Mouse (Mus musculus) large intestine, adult 2 months (tissue): ENCODE measurements around the gene Tenm1. TPM values are rescaled to one million over a fixed set of nuclear protein-coding genes. Genes with fewer than 3 reads are reported as not detected.

Experiments
- DNase-seq: peaks from one replicate; pipeline ENCODE4 v3.0.0-alpha.2; 2012; ENCODE audit warnings: low read depth, low spot score
- WGBS: fragments of 180-500 bp; shearing (Covaris S2); methylation state at CpG from one replicate; pipeline ENCODE4 v1.1.7; 2018; 5-methylcytosine and 5-hydroxymethylcytosine counted together
- polyA plus RNA-seq: library from polyadenylated mRNA; depleted of rRNA; stranded (reverse); fragments of >200 nt; gene quantifications from 2 replicates; pipeline ENCODE4 v1.2.3, GENCODE M21; 2012; rRNA removed

Tenm1 gene
- polyA plus RNA-seq = 0.01 TPM in 1 of 2 replicates, not detected in the other

DNA sequence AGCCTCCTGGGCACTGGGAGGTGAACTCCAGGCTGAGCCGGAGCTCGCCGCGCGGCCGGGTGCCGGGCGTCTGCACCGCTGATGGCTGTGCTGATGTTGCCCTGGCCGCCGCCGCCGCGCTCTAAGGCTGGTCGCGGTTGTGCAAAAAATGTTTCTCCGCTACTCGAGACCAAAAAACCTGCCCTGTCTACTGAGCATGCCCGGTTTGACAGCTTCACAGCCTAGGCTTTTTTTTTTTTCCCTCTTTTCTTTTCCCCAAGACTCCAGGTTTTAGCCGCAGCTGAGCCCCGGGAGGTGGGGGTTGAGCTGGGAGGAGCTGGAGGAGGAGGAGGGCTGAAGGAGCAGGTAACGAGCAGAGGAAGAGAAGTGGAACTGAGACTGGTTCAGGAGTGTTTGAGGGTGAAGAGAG is at the start of gene Tenm1:
TSS of gene Tenm1 (minus strand) at position 272 of the 409 bp plus-strand sequence.
- WGBS = 15% methylated on average over 22 of the region's 22 CpGs
- no peak for DNase-seq

DNA sequence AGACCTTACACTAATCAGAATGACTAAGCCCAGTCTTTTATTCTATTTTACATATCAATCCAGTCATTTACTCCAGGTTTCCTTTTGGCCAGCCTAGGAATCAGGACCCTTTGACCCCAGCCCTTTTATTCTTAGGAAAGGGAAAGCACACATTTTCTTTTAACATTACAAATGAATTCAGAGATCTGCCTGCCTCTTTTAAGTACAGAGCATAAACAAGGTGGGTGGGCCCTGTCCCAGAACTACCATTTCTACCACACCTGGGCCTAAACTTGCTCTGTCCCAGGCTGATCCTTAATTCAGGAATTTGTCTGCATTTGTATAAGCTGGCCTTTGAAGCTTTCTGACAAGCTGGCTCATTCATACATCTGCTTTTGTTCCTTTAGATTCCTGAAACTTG is 38.4 kb upstream of the Tenm1 start:
- DNase-seq = no peak

DNA sequence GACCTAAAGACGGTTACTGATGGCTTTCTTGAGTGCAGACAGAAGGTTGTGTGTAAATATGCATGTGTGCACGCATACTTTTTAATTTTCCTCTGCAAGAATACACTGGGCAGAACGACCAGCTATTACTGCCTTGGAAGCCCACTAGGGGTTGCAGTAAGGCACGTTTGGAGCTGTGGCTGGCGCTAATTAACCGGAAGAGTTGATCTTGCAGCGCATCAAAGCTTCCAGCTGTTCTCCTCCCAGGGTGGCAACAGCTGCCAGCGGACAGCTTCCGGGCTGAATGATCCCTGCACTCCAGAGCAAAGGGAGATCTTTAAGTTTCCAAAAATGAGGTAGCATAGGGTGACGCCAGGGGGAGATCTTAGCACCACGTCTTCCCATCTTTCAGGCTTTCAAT is 1.7 kb upstream of the Tenm1 start:
- WGBS = 12% methylated on average over 11 of the region's 11 CpGs
- no peak for DNase-seq

DNA sequence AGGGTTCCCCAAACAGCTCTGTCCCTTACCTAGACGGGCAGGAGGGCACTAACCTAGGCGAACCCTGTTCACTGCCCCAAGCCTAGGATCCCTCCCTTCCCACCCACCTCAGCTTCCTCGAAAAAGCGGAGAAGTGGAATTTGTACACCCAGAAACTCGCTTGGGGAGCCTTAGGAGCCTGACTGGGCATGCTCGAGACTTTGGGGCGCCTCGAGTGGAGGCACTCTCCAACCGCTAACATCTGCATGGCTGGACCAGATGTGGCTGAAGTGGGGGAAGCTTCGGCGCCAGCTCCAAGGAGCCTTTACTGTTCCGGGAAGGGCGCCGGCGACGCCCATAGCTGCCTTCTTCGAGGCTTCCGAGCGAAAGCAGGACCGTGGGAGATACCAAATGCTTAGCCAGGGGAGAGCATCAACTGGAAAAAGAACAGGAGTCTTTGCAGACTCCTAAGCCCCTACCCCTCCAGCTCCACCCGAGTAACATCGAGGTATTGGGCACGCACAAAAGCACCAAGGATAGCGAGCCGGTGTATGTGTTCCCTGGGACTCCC is 1.1 kb upstream of the Tenm1 start:
- WGBS = 17% methylated on average over 25 of the region's 25 CpGs
- no peak for DNase-seq

DNA sequence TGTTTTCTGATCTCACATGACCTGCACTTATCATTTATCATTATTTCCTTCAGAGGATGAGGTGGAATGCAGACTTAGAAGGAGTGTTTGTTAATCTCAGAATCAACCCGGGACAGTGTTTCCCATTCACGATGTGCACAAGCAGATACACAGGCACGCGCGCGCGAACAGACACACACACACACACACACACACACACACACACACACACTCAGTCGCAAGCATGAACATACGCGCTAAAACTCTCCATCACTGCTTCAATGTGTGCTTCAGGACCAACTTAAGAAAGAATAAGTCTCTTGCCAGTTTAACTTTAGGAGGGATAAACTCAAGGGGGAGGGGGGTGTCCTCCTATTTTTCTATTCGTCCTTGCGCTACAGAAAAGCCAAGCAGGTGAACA is 411 bp upstream of the Tenm1 start:
- no peak for DNase-seq
- WGBS = 27% methylated on average over 12 of the region's 12 CpGs

DNA sequence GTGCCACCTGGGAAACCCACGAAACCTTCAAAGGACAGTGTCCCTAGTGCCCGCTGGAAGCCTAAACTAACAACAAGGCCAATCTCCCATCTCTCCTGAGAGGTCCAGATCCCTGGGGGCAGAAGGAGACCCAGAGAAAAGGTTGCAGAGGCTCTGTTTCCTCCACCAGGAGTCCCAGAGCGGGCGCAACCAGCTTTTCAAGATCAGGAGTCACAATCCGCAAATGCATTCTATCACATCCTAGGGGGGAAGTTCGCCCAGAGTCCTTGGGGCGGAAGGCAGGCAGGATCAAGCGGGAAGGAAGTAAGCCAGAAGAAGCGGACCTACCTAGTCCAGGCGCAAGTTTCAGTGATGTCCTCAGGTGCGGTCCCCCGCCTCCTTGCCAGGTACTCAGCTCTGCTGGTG is 963 bp downstream of the Tenm1 start:
- 16% methylated on average over 12 of the region's 12 CpGs for WGBS
- no peak for DNase-seq

DNA sequence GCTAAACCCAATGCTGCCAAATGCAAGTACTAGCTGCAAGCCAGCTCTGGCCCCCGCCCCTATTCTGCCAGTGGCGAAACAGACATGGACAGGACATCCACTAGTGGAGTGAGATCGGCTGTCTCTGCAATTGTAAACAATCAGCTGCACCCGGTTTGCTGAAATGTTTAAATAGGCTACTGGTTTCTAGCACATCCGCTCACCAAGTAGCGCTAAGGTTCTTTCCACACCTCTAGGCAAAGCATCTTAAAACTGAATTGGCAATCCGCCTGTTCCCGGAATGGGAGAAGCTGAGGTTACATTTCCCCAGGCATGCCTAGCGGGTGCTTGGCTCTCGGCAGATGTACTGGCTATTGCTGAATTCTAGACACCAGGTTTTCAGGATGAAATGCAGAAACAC is 1.8 kb downstream of the Tenm1 start:
- DNase-seq = no peak
- WGBS = 27% methylated on average over 10 of the region's 10 CpGs

DNA sequence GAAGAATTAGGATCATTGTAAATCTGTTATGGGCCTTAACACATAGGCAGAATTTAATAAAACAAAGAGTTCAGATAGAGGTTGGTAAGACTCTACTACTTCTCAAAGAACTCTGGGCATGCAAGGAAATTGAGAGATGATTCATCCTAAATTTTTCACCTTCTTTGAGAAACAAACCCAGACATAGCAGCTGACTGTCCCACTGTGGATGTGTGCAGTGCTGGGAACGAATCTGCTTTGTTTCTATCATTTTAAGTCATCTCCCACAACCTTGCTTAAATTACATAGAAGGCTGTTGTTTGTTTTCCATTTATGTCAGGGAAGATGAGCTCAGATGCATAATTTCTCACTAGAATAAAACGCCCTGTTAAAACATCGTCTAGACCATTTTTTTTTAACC is 31.0 kb downstream of the Tenm1 start:
- no peak for DNase-seq
- 55% methylated on average over 3 of the region's 3 CpGs for WGBS

DNA sequence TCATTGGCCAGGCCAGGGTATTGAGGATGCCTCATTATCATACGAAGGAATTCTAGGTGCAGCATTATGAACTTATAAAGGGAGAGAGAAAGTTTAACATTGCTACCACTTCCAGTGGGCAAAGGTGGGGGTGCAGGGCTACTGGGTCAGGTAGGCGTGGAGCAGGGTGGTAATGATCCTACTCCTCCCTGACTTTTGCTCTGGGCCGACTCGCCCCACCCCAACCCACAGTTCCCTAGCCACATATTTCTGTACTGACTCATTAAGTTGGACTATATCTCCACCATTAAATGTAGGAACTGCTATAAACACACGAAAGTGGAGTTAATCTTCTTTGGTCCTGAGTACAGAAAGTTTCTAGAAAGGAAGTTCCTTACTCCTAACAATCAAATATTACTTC is 40.8 kb downstream of the Tenm1 start:
- no peak for DNase-seq
- 50% methylated on average over 5 of the region's 5 CpGs for WGBS

DNA sequence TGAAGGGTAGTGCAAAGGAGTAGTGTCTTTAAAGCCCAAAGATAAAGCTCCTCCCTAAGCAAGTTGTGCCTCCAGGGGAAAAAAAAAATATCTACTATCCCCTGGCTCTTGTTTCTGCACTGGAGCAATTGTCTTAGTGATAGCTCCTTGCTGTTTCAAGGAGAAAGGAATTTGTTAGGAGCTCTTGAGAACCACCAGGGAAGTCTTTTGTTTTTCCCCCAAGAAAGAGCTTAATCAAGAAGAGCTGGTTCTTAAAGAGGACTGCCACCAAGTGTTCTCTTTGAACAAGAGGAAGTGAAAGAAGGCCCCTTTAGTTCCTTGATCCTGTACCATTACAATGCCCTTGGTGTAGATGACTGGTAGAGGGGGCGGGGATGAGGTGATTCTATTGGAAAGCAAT is 56.4 kb downstream of the Tenm1 start:
- 67% methylated on average over 1 of the region's 1 CpGs for WGBS
- DNase-seq = no peak

DNA sequence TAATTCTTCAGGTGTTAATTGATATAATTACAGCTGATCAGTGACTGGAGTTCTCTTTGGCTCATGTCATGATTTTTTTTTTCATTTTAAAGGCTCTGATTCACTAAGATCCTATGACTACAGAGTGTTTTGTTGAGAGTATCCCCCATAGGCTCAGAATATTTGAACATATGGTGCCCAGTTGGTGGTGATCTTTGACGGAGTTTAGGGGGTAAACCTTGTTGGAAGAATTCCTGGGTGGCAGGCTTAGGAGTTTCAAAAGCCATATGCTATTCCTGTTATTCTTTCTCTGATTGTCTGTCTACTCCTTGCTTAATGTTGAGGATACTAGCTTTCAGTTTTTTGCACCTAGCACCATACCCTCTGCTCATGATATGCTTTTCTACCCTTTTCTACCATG is 109.6 kb downstream of the Tenm1 start:
- 79% methylated on average over 1 of the region's 1 CpGs for WGBS
- DNase-seq = no peak

DNA sequence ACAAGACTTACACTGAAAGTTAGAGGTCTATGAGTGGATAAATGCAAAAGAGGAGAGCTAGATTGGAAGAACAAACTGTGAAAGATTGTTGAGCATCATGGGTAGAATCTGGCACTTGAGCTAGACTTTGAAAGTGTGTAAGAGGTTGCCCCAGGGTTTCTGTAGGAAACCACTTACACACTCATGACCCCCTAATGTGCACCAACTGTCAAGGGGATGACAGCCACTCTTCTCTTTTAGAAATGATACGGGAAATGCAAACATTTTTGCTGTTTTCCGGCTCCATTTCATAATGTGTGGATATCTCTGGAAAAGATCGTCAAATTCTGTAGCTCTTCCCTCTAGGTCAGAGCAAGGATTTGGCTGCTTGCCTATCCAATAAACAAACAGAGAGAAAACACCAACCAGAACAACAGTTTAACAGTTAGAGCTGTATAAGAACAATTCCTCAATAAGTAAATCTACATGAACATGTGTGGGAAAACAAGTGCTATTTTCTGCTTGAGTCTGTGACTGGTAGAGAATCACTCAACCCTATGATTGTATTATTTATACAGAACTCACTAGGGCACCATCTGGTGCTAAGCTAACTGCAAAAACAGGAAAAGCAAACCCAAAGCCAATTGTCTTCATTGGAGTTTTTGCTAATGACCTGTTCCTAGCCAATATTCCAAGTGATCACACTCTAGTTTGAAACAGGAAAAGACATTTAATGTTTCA is 111.0 kb downstream of the Tenm1 start:
- 72% methylated on average over 3 of the region's 3 CpGs for WGBS
- no peak for DNase-seq

DNA sequence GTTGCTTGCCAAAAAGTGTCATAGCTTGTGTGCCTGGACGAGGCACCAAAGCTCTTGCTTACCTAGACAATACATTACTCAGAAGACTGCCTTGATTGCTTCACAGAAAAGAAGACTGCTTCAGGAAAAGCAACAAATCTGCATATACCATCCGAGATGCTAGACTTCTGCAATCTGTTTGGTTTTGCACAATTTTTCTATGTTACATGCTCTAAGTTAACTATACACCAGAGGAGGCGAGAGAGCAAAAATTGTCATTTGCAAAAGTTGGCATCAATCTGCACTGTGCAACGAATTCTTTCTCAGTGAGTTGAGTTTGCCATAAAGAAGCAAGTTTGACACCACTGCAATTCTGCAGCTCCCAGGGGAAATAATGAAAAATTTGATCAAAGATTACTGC is 193.1 kb downstream of the Tenm1 start:
- no peak for DNase-seq
- 66% methylated on average over 4 of the region's 4 CpGs for WGBS

DNA sequence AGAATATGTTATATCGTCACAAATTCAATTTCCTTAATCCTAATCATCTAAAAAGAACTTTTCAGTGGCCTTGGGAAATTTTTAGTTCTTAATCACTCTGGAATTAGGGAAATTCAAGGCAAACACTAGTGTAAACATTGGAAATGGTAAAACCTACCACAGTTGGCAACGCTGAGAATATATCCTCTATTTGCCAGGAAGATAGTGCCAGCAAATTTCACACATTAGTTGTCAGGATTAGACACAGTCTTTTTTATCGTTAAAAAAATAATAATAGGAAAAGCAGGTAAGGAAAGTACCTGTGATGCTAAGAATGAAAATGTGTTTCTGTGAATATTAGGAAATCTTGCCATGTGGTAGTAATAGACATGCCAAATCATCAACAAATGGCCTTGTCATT is 223.9 kb downstream of the Tenm1 start:
- WGBS = 78% methylated on average over 3 of the region's 3 CpGs
- DNase-seq = no peak

DNA sequence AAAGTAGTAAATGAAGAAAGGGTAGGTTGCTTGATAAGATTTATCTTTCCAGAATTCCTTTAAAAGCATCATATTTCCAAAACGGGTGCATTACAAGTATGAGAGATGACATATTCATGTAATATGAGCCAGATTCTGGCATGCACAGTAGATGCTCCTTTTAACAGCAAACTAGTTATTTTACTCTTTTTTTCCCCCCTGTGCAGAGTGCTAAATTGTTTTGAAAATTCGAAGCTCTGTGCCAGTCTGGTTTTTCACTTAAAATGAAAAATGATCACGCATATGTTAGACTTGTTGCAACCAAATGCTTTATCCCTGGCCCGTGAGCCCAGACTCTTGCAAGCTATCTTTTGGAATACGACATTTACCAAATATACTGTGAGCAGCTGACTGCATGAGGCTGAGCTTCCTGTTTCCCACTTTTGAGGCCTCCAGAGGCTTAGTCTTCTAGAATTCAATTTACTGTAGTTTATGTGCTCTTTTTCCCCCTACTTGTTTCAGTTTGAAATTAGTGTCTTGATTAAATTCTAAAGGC is 226.6 kb downstream of the Tenm1 start:
- 64% methylated on average over 5 of the region's 5 CpGs for WGBS
- DNase-seq = no peak

DNA sequence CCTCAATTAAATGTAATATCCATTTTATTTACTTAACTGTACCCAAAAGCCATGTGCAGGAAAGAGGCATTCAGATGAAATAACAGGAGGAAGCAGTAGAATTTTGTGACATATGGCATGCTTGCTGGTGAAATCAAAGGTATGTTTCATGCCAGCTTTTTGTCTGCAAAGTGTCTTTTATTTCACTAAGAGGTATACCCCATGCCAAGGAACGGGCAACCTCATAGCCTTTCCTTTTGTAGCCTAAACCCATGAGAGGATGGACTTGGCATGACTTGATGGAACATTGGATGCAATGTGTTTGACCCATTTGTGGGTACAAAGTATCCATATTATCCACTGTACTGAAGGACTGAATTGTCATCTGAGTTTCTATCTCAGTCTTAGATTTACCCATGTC is 246.0 kb downstream of the Tenm1 start:
- WGBS = 77% methylated on average over 1 of the region's 1 CpGs
- DNase-seq = no peak

DNA sequence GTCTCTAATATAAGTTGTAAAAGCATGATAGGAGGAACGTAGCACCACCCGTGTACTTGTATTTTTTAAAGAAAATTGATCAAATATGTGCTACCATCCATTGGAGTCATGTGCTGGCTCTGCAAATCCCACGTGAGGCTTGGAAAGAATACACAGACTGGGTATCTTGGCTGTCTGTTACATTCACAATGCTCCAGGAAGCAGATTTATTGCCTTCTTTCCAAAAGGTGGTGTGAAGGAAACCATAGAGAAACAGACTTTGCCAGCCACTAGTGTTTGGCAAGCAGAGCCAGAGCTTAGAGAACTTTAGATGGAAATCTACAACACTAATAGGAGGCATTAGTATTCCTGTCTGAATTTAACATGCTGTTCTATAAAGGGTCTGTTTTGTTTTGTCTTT is 277.4 kb downstream of the Tenm1 start:
- 72% methylated on average over 3 of the region's 3 CpGs for WGBS

DNA sequence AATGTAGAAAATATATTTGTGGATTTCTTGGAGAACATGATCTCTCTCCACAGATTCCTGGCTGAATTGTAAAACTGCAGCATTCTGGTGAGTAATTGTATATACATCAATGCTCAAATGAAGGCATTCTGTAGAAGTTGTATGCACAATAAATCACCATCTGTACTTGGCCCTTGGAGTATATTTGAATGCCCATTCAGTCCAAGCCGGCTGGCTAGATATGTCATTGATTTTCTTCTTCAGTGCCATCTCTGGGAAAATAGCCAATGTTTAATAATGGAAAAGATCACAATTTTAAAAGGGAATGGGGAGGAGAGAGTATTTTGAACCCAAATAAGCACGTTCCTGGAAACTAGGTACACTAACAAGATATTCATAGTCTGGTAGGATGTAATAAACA is 299.2 kb downstream of the Tenm1 start:
- WGBS = 49% methylated on average over 2 of the region's 2 CpGs
- no peak for DNase-seq

More for the DNA sequence above, 277.4 kb downstream of the Tenm1 start:
- DNase-seq = no peak

DNA sequence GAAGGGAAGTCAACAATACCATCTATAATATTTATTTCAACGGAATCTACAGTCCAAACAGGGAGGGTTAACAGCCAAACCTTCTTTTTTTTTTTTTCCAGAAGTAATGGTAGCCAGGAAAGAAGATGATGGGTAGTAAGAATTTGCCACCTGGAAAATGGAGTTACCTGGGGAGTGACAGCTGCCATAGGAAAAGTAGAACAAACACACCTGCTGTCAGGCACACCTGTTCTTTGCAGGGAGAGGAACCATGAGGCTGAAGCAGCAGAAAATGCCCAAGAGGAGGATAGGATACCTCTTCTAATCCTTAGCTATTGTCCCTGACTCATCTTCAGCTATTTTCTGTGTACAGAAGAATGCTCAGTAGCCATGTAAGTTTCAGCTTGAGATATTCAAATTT is 306.4 kb downstream of the Tenm1 start:
- 43% methylated on average over 1 of the region's 1 CpGs for WGBS
- DNase-seq = no peak

DNA sequence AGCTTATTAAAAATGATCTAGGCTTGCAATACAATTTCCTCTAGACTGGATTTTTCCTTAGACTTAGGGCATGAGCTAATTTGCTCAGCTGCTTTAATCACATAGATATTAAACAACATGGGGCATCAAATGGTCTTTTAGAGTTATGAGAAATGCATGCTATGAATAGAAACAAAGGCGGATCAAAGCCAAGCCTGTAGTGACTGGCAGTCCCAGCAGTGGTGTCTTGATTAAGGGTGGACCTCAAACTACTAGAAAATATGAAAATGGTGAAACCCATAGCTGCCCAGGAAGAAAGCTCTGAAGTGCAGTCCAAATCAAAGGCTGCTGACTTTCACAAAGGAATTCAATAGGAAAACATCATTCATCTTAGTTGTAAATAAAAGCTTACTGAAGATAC is 306.9 kb downstream of the Tenm1 start:
- DNase-seq = no peak
- 70% methylated on average over 1 of the region's 1 CpGs for WGBS

DNA sequence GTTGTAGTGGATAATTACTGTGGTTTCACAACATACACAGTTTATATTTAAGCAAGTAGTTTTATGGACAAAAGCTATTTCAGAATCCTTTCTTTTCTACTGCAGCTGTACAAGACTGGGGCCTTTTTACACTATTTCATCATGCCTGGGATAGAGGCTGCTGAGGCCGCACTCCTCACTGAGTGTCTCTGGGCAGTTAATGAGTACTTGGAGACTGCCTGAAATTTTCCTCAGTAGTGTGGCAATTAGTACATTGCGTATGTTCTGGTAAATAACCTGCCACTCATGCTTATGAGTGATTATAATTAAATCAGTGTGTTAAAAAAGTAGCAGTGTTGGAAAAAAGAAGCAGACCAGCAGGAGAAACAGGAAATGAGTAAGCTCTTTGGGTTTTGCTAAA is 442.8 kb downstream of the Tenm1 start:
- 72% methylated on average over 2 of the region's 2 CpGs for WGBS
- no peak for DNase-seq

DNA sequence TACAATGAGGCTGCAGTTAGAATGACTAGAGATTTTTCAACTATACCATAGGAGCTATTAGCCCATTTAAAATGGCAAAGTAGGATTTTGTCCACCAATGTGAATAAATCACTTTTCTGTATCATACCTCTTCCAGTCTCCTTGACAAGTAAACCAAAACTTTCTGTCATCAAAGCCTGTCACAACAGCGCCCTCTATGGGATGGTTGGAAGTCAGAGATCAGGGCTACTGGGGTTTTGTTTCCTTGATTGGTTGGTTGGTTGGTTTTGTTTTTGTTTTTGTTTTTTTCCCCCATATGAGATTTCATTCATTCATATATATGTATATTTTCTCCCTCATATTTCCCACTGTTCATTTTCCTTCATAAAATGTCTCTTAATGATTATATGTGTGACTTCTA is 455.4 kb downstream of the Tenm1 start:
- WGBS = 10% methylated on average over 1 of the region's 1 CpGs
- DNase-seq = no peak
